Mouse (Mus musculus): ENCODE measurements at regions not wholly inside any gene's neighbourhood (a gene's known extent, or its start where the extent isn't known, plus 50 kb on each side); places are given as distances from the start of the nearest gene placed in this dataset.

- 0 out of 2 replicates have a peak, but pooled peaks cover 6% of the 10 kb centered on the region for H3K9me3 ChIP-seq
- no peaks in the 10 kb centered on the region; the same call in 1 of the 2 replicates for H3K27me3 ChIP-seq
- no peak overlapping the region for H3K9ac ChIP-seq (replicated peaks)
- H3K4me2 ChIP-seq (replicated peaks): no peak overlapping the region
- WGBS: 57% methylated on average over 6 of the region's 6 CpGs
- no peak overlapping the region for H3K4me3 ChIP-seq (replicated peaks)
- no peak overlapping the region for H3K27ac ChIP-seq
- H3K36me3 ChIP-seq: no peaks in the 10 kb centered on the region
- ATAC-seq: no peak
- H3K4me1 ChIP-seq (replicated peaks): peaks cover 10% of the 10 kb centered on the region
Measured at GRCm38 (mm10) chr1:128821991-128822390, 229.9 kb upstream of the Cxcr4 start.

GRCm38 (mm10) chr1:128820527-128820926 lies 228.4 kb upstream of the Cxcr4 start:
- no peak overlapping the region for H3K27ac ChIP-seq
- WGBS: 95% methylated on average over 1 of the region's 1 CpGs

GRCm38 (mm10) chr1:128819611-128820010 lies 227.5 kb upstream of the Cxcr4 start:
- WGBS: 90% methylated on average over 6 of the region's 6 CpGs
- no peak overlapping the region for H3K4me2 ChIP-seq (replicated peaks)
- H3K4me3 ChIP-seq (replicated peaks): no peak overlapping the region
- ATAC-seq: no peak
- no peaks in the 10 kb centered on the region for H3K36me3 ChIP-seq
- no peak overlapping the region for H3K9ac ChIP-seq (replicated peaks)
- no peaks in the 10 kb centered on the region for H3K27me3 ChIP-seq
- no peak overlapping the region for H3K27ac ChIP-seq
- 0 out of 2 replicates have a peak, but pooled peaks cover 6% of the 10 kb centered on the region for H3K9me3 ChIP-seq
- peaks cover 10% of the 10 kb centered on the region for H3K4me1 ChIP-seq (replicated peaks)

More at GRCm38 (mm10) chr1:128820527-128820926, 228.4 kb upstream of the Cxcr4 start:
- no peak for ATAC-seq
- Histone ChIP-seq H3K4me3 (replicated peaks) (no peak overlapping the region), H3K27me3 (no peaks in the 10 kb centered on the region; the same call in 1 of the 2 replicates), H3K9ac (replicated peaks) (no peak overlapping the region), H3K9me3 (0 out of 2 replicates have a peak, but pooled peaks cover 6% of the 10 kb centered on the region), H3K4me2 (replicated peaks) (no peak overlapping the region), H3K36me3 (no peaks in the 10 kb centered on the region), H3K4me1 (replicated peaks) (peaks cover 10% of the 10 kb centered on the region)

GRCm38 (mm10) chr1:128813379-128813778 lies 221.3 kb upstream of the Cxcr4 start:
- H3K4me2 ChIP-seq (replicated peaks): no peak overlapping the region
- ATAC-seq: no peak
- H3K4me1 ChIP-seq (replicated peaks): no peaks in the 10 kb centered on the region
- no peaks in the 10 kb centered on the region for H3K36me3 ChIP-seq
- H3K4me3 ChIP-seq (replicated peaks): no peak overlapping the region
- WGBS: 65% methylated on average over 5 of the region's 5 CpGs
- no peaks in the 10 kb centered on the region for H3K9me3 ChIP-seq
- H3K27ac ChIP-seq: no peak overlapping the region
- no peak overlapping the region for H3K9ac ChIP-seq (replicated peaks)
- H3K27me3 ChIP-seq: no peaks in the 10 kb centered on the region; the same call in 1 of the 2 replicates

GRCm38 (mm10) chr1:128810860-128811259 lies 218.8 kb upstream of the Cxcr4 start:
- Histone ChIP-seq H3K4me3 (replicated peaks) (no peak overlapping the region), H3K27me3 (no peaks in the 10 kb centered on the region; the same call in 1 of the 2 replicates), H3K4me1 (replicated peaks) (peaks cover 10% of the 10 kb centered on the region), H3K36me3 (no peaks in the 10 kb centered on the region), H3K27ac (no peak overlapping the region), H3K9me3 (no peaks in the 10 kb centered on the region), H3K4me2 (replicated peaks) (no peak overlapping the region), H3K9ac (replicated peaks) (no peak overlapping the region)
- ATAC-seq: no peak
- WGBS: 86% methylated on average over 3 of the region's 3 CpGs

GRCm38 (mm10) chr1:128810094-128810493 lies 218.0 kb upstream of the Cxcr4 start:
- Histone ChIP-seq H3K4me1 (replicated peaks) (peaks cover 18% of the 10 kb centered on the region), H3K9ac (replicated peaks) (no peak overlapping the region), H3K27me3 (no peaks in the 10 kb centered on the region; the same call in 1 of the 2 replicates), H3K36me3 (no peaks in the 10 kb centered on the region), H3K9me3 (no peaks in the 10 kb centered on the region), H3K27ac (no peak overlapping the region), H3K4me3 (replicated peaks) (no peak overlapping the region), H3K4me2 (replicated peaks) (no peak overlapping the region)
- 80% methylated on average over 2 of the region's 2 CpGs for WGBS
- no peak for ATAC-seq

GRCm38 (mm10) chr1:128809601-128810000 lies 217.5 kb upstream of the Cxcr4 start:
- Histone ChIP-seq H3K4me3 (replicated peaks) (no peak overlapping the region), H3K36me3 (no peaks in the 10 kb centered on the region), H3K27me3 (no peaks in the 10 kb centered on the region; the same call in 1 of the 2 replicates), H3K9me3 (no peaks in the 10 kb centered on the region), H3K4me1 (replicated peaks) (peaks cover 22% of the 10 kb centered on the region), H3K27ac (no peak overlapping the region), H3K4me2 (replicated peaks) (no peak overlapping the region), H3K9ac (replicated peaks) (no peak overlapping the region)
- ATAC-seq: no peak
- 92% methylated on average over 8 of the region's 8 CpGs for WGBS

- Histone ChIP-seq H3K4me3 (replicated peaks) (no peak overlapping the region), H3K27ac (no peak overlapping the region), H3K9me3 (no peaks in the 10 kb centered on the region), H3K9ac (replicated peaks) (no peak overlapping the region), H3K4me1 (replicated peaks) (peaks cover 32% of the 10 kb centered on the region), H3K36me3 (no peaks in the 10 kb centered on the region), H3K4me2 (replicated peaks) (no peak overlapping the region), H3K27me3 (no peaks in the 10 kb centered on the region; the same call in 1 of the 2 replicates)
- ATAC-seq: no peak
- 90% methylated on average over 5 of the region's 5 CpGs for WGBS
Measured at GRCm38 (mm10) chr1:128808599-128808998, 216.5 kb upstream of the Cxcr4 start.

GRCm38 (mm10) chr1:128805687-128806653 lies 213.9 kb upstream of the Cxcr4 start:
- WGBS: 33% methylated on average over 10 of the region's 10 CpGs
- Histone ChIP-seq H3K36me3 (no peaks in the 10 kb centered on the region), H3K27me3 (no peaks in the 10 kb centered on the region; the same call in 1 of the 2 replicates), H3K27ac (peak overlapping the region; percentile 74), H3K9ac (replicated peaks) (no peak overlapping the region), H3K4me3 (replicated peaks) (no peak overlapping the region), H3K9me3 (no peaks in the 10 kb centered on the region), H3K4me2 (replicated peaks) (no peak overlapping the region; the same call in 1 of the 2 replicates), H3K4me1 (replicated peaks) (peaks cover 41% of the 10 kb centered on the region)
- ATAC-seq: peak; percentile 85

- Histone ChIP-seq H3K36me3 (no peaks in the 10 kb centered on the region), H3K4me2 (replicated peaks) (no peak overlapping the region; the same call in 1 of the 2 replicates), H3K27me3 (no peaks in the 10 kb centered on the region), H3K4me1 (replicated peaks) (peaks cover 41% of the 10 kb centered on the region), H3K4me3 (replicated peaks) (no peak overlapping the region), H3K9me3 (no peaks in the 10 kb centered on the region), H3K9ac (replicated peaks) (no peak overlapping the region), H3K27ac (peak overlapping the region; percentile 70)
- ATAC-seq: peak; percentile 57
- WGBS: 8% methylated on average over 9 of the region's 9 CpGs
Measured at GRCm38 (mm10) chr1:128803433-128804060, 211.5 kb upstream of the Cxcr4 start.

- Histone ChIP-seq H3K27me3 (no peaks in the 10 kb centered on the region), H3K27ac (peak overlapping the region; percentile 70; the same call in 1 of the 2 replicates), H3K9me3 (no peaks in the 10 kb centered on the region), H3K36me3 (no peaks in the 10 kb centered on the region), H3K4me3 (replicated peaks) (no peak overlapping the region), H3K9ac (replicated peaks) (no peak overlapping the region), H3K4me2 (replicated peaks) (no peak overlapping the region), H3K4me1 (replicated peaks) (peaks cover 41% of the 10 kb centered on the region)
- ATAC-seq: peak; percentile 41
Measured at GRCm38 (mm10) chr1:128803058-128803432, 211.0 kb upstream of the Cxcr4 start.

- Histone ChIP-seq H3K36me3 (no peaks in the 10 kb centered on the region), H3K4me2 (replicated peaks) (no peak overlapping the region), H3K27me3 (no peaks in the 10 kb centered on the region), H3K9me3 (peaks cover 3% of the 10 kb centered on the region; the same call in 1 of the 2 replicates), H3K27ac (no peak overlapping the region), H3K4me1 (replicated peaks) (peaks cover 10% of the 10 kb centered on the region), H3K9ac (replicated peaks) (no peak overlapping the region), H3K4me3 (replicated peaks) (no peak overlapping the region)
- ATAC-seq: no peak
- 65% methylated on average over 4 of the region's 4 CpGs for WGBS
Measured at GRCm38 (mm10) chr1:128798721-128799120, 206.6 kb upstream of the Cxcr4 start.
